Mouse (Mus musculus): ENCODE results near the gene Col9a3. TPM values are rescaled to one million over a fixed set of nuclear protein-coding genes. Genes with fewer than 3 reads are reported as not detected.

The Col9a3 gene
- total RNA-seq, 2 experiments from 2014 or later = 23.4 to 26.5 TPM

GRCm38 (mm10) chr2:180600569-180601021 lies 3.0 kb downstream of the Col9a3 start:
- peak; percentile 67 to 78 for DNase-seq (ENCODE audit: extremely low spot score in 1 of 2, low spot score in 2 of 2)
- intact Hi-C loops (cut with DNase I) = no loop called here

- intact Hi-C loops (cut with DNase I) = no loop called here
- DNase-seq (ENCODE audit: extremely low spot score in 1 of 2, low spot score in 2 of 2) = no peak
These were observed 7.2 kb downstream of the Col9a3 start for GRCm38 (mm10) chr2:180604781-180605180.

GRCm38 (mm10) chr2:180610283-180610682 lies 12.7 kb downstream of the Col9a3 start:
- DNase-seq (ENCODE audit: extremely low spot score in 1 of 2, low spot score in 2 of 2) = no peak
- intact Hi-C loops (cut with DNase I) = no loop called here

- intact Hi-C loops (cut with DNase I) = no loop called here
- DNase-seq (ENCODE audit: extremely low spot score in 1 of 2, low spot score in 2 of 2) = no peak
These were observed 14.3 kb downstream of the Col9a3 start for GRCm38 (mm10) chr2:180611882-180612281.

GRCm38 (mm10) chr2:180641576-180642554 lies 44.3 kb downstream of the Col9a3 start:
- intact Hi-C loops (cut with DNase I) = no loop called here
- DNase-seq (ENCODE audit: extremely low spot score in 1 of 2, low spot score in 2 of 2) = peak in 1 of 2 experiments; percentile 34

- intact Hi-C loops (cut with DNase I) = no loop called here
- DNase-seq (ENCODE audit: extremely low spot score in 1 of 2, low spot score in 2 of 2) = no peak
These were observed 45.1 kb downstream of the Col9a3 start, which contains the start of gene Tcfl5 for GRCm38 (mm10) chr2:180642555-180643260. Gene Tcfl5 (minus strand): TSS chr2:180642708.

- DNase-seq (ENCODE audit: extremely low spot score in 1 of 2, low spot score in 2 of 2) = no peak
- intact Hi-C loops (cut with DNase I) = no loop called here
These were observed 46.0 kb downstream of the Col9a3 start for GRCm38 (mm10) chr2:180643626-180644025.

- DNase-seq (ENCODE audit: extremely low spot score in 1 of 2, low spot score in 2 of 2) = no peak
- intact Hi-C loops (cut with DNase I) = no loop called here
These were observed 49.3 kb downstream of the Col9a3 start for GRCm38 (mm10) chr2:180646841-180647240.

GRCm38 (mm10) chr2:180654666-180655065 lies 57.1 kb downstream of the Col9a3 start:
- DNase-seq (ENCODE audit: extremely low spot score in 1 of 2, low spot score in 2 of 2) = no peak
- intact Hi-C loops (cut with DNase I) = loop anchor here (5.0 to 10.0 kb wide), 2 partner anchors 93 to 120 kb away; partner anchors contain the start of gene Bhlhe23

GRCm38 (mm10) chr2:180655150-180655549 lies 57.6 kb downstream of the Col9a3 start:
- intact Hi-C loops (cut with DNase I) = loop anchor here (5.0 to 10.0 kb wide), 2 partner anchors 92 to 120 kb away; partner anchors contain the start of gene Bhlhe23
- no peak for DNase-seq (ENCODE audit: extremely low spot score in 1 of 2, low spot score in 2 of 2)

GRCm38 (mm10) chr2:180657394-180658013 lies 59.9 kb downstream of the Col9a3 start:
- intact Hi-C loops (cut with DNase I) = loop anchor here (5.0 to 10.0 kb wide), 2 partner anchors 90 to 117 kb away; partner anchors contain the start of gene Bhlhe23
- peak; percentile 64 to 76 for DNase-seq (ENCODE audit: extremely low spot score in 1 of 2, low spot score in 2 of 2)

- intact Hi-C loops (cut with DNase I) = loop anchor here (5.0 to 10.0 kb wide), 2 partner anchors 89 to 116 kb away; partner anchors contain the start of gene Bhlhe23
These were observed 60.8 kb downstream of the Col9a3 start for GRCm38 (mm10) chr2:180658381-180658780.

GRCm38 (mm10) chr2:180659353-180660150 lies 62.0 kb downstream of the Col9a3 start:
- peak in 1 of 2 experiments; percentile 35 for DNase-seq (ENCODE audit: extremely low spot score in 1 of 2, low spot score in 2 of 2)
- intact Hi-C loops (cut with DNase I) = loop anchor here (5.0 to 10.0 kb wide), 3 partner anchors 67 to 115 kb away; partner anchors contain the start of gene Bhlhe23

More at GRCm38 (mm10) chr2:180658381-180658780, 60.8 kb downstream of the Col9a3 start:
- no peak for DNase-seq (ENCODE audit: extremely low spot score in 1 of 2, low spot score in 2 of 2)

- no peak for DNase-seq (ENCODE audit: extremely low spot score in 1 of 2, low spot score in 2 of 2)
- intact Hi-C loops (cut with DNase I) = loop anchor here (5.0 kb wide), 1 partner anchor 68 kb away; no protein-coding TSS in a partner anchor
These were observed 62.9 kb downstream of the Col9a3 start for GRCm38 (mm10) chr2:180660521-180660920.

- no peak for DNase-seq (ENCODE audit: extremely low spot score in 1 of 2, low spot score in 2 of 2)
- intact Hi-C loops (cut with DNase I) = loop anchor here (5.0 kb wide), 1 partner anchor 70 kb away; no protein-coding TSS in a partner anchor
These were observed 64.4 kb downstream of the Col9a3 start for GRCm38 (mm10) chr2:180662008-180662407.
